Mouse (Mus musculus) cerebellum, postnatal 36 days (tissue): ENCODE results near the gene Daam2.

ENCODE experiments used
- DNase-seq, 2 experiments: peaks; one replicate each; pipeline ENCODE4 v3.0.0; 2021 to 2022; ENCODE audit warnings: mixed read lengths in 2 of 2

Daam2 gene

DNA sequence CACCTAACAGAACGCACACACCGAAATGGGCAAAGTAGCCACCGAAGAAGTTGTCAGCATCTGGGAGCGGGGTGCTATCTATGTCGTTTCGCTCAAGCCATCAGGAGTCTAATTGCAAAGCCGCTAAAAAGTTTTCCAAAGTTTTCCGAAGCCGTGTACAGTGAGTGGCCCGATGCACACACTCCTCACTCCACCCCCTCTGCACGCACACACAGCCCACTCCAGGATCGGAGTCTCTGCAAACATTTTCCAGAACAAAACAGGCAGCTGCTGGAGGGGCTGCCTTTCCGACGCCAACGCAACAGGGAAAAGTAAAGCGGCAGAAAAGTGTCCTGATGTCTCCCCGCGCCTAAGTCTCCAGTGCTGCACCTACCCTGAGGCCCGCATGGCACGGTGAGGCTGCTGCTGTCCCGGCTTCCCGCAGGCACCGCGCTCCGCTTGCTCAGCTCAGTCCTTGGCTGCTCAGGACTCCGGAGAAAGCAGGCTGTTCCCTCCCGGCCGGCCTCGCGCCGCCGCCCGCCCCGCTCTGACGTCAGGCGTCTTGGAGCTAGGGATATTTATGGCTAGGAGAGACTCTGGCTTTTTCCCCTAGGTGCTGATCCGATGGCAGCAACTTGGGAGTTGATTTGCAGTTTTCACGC is at the start of gene Daam2:
Gene Daam2, minus strand, starts transcription at position 514 of the 641 bp plus-strand sequence.
- peak; percentile 85 to 87 for DNase-seq

DNA sequence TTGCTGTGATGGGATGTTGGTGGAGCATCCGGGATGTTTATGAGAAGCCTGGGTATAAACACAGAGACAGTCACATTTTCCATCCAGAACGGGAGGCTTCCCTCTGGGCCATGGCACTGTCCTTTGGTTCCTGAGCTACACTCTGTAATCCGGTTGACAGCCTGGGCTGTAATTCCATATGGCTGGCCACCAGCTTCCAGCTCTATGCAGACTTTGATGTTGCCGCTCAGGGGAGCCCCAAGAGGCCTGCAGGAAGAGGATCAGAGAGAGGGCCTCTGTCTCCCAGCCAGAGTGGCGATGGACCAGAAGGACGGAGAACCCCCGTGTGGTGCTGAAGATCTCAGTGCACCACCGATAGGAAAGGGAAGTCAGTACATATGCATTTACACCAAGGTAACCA is 46.2 kb upstream of the Daam2 start:
- peak; percentile 18 to 19 for DNase-seq

DNA sequence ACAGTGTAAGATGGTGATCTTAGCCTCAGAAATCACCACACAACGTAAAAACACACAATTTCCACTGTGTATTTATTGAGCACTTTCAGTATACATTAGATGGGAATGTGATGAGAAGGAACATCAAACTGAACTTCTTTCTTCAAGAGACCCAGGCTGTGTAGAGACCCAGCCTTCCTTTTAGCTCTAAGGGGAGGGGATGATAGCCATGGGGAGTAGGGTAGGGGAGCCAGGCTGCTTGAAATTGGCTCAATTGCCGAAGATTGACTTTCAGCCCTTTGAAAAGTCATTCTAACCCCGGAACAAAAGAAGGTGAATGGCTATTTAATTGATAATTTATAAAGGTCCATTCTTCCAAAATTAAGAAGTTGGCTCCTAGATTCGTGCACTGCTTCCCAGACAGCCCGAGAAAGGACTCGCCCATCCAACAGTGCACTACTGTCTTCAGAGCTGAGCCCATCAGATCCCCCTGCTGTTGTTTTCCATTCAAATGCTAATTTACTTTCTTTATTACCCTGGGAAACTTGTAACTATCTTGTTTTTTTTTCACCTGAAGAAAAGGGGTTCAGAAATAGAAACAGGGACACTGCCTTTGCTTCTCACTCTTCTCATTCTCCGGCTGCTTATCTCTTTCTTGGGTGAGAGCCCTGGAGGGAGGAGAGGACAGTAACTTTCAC is 43.3 kb upstream of the Daam2 start:
- no peak for DNase-seq

DNA sequence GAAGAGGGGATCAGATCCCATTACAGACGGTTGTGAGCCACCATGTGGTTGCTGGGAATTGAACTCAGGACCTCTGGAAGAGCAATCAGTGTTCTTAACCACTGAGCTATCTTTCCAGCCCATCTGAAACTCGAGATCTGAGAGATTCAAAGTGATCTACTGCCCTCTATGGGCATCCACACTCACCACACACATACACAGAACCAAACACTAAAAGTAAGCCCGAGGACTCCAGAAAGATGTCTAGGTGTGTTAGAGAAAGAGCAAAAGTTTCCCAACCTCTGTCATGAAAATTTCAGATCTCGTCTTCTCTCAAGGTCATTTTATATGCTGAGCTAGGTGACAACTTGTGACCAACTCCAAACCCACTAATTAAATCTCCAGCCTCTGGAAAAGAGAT is 41.3 kb upstream of the Daam2 start:
- DNase-seq: no peak

DNA sequence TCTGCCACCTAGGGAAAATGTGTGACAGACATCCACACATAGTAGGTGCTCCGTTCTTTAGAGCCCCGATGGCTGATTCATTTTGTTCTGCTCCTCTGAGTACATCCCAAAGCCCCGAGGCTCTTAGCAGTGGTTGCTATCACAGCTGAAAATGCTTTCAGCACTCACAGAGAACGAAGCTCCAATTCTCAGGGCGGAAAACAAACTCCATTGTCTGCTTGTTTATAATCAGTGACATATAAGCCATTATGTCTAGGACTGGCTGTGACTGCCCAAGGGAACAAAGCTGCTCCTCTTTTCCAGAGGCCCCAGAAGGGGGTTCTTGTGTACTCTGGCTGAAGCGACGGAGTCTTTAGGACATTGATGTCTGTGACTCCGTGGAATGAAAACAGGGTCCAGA is 25.9 kb upstream of the Daam2 start:
- DNase-seq: no peak

DNA sequence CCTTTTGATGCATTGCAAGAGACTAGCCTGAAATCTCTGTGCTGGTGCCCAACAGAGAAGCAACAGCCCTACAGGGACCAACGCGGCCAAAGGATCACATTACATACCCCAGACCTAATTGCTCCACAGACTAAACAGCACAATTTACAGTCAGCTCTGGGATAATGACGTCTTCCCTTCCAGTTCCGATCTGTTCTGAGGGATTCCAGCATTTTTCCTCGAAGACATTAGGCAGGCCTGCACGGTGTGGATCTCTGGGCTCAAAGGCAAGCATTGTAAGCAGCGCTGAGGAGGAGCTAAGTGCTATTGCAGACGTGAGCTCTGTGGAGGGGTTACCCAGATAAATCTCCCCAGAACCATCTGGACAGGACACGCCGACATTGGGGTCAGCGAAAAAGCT is 18.3 kb upstream of the Daam2 start:
- DNase-seq: no peak

DNA sequence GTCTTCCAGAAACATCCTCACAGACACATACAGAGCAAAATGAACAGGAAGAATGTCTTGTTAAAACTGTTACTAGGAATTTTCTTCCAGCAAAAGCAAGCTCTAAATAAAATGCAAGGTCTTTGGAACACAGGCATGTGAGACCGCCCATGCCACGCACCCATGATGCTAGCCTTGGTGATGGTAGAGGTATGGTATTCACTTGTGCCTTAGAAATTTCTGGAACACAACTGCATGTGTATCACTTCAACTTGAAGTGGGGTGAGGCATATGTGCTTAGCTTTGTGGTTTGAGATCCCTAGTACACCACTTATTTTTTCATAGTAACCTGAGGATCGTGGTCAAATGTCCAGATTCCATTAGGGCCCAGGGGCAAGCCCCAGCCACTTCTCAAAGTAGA is 13.2 kb upstream of the Daam2 start:
- DNase-seq: no peak

DNA sequence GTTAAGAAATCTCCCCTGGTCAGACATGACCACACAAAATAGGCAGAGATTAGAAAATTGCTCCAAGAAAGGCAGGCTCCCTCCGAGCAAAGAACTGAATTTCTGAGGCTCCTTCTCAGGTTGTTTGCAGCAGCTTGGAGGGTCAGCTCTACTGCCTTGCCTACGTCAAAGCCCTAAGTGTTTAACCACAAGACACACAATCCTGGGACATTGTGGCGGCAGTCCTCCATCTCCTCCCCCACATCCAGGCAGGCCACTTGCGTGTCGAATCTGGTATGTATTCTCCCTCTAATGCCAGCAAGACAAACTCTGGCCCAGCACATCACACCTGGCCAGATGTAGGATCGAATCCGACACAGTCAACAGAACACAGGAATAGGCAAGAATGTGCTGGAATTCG is 4.6 kb upstream of the Daam2 start:
- no peak for DNase-seq

DNA sequence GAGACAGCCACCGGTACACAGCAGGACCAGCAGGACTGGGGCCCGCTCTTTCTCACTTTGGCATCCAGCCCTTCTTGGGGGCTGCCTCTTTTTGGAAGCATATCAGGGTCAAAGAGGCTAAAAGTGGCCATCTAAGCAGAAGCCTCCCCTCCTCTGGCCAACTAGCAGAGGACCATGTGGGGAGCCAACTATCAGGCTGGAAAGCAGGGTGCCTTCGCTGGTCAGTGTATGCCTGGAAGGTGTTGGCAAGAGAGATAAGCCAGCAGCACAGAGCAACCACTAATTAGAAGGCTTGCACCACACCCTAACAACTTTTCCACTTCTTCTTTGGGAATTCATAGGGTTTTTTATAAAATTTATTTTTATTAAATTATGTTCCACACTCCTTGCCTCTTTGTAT is 346 bp upstream of the Daam2 start:
- no peak for DNase-seq

DNA sequence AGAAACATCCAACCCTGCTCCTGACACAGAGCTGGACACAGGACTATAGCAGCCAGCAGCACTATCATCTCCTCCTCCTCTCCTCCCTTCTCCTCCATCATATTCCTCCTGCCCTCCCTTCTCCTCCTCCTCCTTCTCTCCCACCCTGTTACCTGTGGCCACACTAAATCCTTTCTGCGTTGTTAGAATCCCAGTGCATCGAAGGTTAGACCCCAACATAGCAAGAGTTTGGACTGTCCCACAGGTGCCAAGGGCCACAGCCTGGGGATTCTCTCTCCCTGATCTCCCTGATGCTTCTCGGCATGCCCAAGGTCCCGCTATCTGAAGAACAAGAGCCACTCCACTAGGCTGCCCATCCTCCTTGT is 745 bp downstream of the Daam2 start:
- peak in 1 of 2 experiments; percentile 10 for DNase-seq

DNA sequence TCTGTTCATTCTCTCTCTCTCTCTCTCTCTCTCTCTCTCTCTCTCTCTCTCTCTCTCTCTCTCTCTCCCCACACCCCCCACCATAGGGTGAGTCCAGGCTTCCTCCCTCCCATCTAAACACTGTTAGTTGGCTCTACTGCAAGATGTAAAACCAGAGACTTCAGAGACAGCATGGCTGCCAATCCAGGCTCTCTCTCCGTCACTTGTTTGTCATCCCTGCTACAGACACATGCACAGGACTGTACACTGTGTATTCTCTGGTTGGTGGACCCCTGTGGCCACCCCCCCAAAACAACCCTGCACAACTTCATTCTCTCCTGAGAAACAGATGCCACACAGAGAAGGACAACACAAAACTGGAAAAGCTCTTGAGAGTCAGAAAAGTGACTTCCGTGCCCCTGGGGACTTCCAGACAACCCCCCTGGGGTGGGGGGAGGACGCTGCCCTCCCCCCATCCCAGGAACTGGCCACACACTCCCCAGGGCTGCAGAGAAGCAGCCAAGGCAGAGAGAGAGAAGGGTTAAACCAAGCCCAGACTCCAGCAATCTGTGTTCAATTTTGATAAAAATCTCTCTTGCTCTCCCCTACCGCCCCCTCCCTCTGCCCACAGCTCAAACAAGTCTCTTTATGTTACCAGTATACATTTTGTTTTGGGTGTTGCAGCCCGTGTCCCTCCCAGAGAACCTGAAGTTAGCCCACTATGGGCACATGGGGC is 1.3 kb downstream of the Daam2 start:
- peak in 1 of 2 experiments; percentile 16 for DNase-seq

DNA sequence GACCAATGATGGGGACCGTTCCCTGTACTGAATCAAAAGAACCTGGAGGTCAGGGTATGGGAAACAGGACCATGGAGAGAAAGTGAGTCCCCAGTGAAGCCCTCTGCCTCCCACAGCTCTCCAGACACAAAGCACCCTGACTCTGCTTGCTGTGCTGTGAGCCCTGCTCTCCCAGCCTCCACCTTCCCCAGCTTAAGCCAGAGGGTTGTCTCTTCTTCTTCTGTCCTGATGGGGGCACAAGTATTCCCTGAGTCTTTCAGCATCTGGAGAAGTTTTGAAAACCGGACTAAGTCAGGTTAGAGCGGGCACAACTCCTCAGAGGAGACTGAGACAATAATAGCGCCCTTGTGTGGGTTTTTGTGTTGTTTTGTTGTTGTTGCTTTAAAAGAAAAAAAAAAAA is 2.2 kb downstream of the Daam2 start:
- no peak for DNase-seq

DNA sequence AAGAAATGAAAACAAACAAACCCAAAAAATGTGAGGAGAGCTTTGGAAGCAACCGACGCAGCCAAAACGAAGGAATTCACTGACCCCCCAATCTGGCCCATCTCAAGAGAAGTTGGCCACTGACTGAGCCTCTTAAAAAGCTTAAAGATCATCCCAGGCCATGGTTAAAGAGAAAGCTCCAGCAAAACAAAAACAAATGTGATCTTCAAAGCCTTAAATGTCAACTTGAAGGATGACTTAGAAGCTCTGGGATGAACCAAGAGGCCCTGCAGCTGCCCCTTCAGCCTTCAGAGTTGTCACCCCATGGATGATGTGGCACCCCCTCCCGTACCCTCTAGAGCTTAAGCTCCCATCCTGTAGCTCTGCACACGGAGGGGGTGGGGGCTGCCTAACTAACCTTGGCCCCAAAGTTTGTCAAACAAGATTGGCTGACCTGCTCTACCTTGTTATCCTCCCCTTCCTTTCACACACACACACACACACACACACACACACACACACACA is 4.3 kb downstream of the Daam2 start:
- DNase-seq: no peak

DNA sequence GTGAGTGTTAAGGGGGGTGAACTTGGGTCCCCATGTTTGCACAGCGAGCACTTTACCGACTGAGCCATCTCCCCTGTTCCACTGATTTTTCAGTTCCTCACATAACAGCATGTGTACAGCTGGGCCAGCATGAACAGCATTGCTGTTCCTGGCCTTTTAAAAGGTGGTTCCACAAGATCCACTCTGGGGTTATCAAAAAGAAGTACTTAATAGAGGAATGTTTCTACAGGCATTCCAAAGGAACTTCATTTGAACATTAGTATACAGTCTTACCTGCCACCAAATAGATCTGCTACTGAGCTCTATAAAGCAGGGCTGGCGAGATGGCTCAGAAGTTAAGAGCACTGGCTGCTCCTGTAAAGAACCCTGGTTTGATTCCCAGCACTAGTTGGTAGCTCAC is 8.0 kb downstream of the Daam2 start:
- DNase-seq: no peak

DNA sequence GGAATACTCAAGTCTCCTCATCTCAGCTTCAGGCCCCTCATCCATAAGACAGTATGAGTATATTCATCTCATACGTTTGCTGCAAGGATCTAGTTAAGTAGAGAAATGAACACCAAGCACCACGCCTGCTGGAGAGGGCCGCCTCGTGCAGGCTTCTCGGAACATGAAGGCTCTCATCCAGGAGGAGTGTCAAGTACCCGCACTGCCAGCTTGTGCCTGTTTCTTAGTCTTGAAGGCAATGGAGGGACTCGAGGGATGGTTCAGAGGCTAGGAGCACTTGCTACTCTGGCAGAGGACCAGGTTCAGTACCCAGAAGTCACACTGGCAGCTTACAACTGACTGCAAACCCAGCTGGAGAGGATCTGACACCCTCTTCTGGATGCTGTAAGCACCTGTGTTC is 12.2 kb downstream of the Daam2 start:
- DNase-seq: no peak

DNA sequence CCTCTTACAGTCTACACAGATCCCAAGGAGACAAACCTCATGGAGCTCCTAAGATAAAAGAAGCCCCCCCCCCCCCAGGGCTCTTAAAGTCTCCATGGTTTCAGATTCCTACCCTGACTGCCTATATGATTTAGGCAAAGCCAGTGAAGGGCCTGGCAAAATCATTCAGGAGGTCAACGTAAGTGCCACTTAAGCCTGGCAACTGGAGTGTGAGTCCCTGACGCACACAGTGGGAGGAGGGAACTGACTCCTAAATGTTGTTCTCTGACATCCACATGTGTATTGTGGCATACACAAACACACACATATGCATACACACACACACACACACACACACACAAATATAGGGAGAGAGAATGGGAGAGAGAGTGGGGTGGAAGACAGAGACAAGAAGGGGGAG is 12.7 kb downstream of the Daam2 start:
- DNase-seq: no peak

DNA sequence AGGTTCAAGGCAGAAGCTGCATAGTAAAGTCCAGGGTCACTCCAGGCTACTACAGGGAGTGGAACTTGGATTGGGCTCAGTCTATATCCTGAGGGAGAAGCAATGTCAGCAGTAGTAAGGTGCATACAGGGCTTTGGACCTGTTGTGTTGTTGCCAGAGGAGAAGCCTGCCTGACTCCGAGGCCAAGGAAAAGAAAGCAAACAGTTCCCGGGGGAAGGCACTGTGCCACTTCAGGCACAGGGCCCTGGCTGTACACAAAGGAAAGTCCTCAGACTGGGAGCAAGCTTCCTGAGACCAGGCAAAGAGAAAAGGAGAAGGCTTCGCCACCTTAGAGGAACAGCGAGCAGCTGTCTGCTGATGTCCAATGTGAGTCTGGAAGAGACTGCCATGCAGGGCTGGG is 18.1 kb downstream of the Daam2 start:
- DNase-seq: no peak

DNA sequence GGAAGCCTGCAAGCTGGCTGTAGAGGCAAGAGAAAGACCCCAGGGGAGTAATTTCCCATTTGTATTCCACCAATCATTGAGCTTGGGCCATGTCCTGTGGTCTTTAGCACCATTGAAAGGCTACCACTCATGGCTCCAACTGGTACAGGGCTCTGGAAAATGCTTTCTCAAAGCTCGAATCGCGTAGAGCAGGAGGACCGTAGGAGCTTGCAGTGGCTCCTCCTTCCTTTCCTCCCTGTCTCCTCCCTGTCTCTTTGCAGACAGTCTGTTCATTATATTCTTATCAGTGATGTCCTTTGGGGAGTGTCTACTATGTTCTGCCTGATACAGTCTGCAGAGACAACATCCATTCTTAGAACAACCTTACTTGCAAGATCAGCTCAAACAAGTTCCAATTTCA is 18.7 kb downstream of the Daam2 start:
- DNase-seq: no peak

DNA sequence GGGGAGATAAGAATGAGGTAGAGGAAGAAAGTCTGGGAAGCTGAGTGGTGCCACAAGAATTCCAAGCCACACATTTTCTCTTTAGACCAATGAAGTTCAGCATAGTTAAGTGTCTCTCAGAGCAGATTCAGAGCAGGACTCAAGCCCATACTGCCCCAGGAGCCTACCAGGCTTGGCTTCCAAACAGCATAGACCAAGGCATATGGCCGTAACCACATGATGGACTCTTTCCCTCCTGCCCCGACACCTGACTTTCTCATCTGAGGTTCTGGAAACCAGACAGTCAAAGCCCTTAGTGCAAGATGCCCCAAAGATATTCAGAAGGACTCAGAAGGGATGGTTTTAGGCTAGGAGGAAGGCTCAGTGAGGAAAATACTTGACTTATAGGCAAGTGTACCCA is 19.6 kb downstream of the Daam2 start:
- peak; percentile 48 to 51 for DNase-seq

DNA sequence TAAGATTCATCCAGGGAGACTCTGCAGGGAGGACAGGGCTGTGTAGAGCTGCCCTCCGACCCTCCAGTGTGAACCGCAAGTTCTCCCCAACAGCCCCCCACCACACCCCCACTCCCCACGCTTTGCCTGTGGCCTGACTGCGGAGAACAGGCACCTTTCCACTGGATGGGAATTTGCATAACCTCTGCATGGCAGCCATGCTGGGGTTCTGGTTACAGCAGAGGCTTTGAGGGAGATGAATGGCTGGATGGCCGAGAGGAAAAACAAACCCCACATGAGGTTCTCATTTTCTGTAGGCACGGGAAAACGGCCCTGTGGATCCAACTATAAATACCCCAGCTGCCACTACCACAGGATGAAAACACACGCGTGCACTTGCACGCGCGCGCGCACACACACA is 23.4 kb downstream of the Daam2 start:
- DNase-seq: no peak

DNA sequence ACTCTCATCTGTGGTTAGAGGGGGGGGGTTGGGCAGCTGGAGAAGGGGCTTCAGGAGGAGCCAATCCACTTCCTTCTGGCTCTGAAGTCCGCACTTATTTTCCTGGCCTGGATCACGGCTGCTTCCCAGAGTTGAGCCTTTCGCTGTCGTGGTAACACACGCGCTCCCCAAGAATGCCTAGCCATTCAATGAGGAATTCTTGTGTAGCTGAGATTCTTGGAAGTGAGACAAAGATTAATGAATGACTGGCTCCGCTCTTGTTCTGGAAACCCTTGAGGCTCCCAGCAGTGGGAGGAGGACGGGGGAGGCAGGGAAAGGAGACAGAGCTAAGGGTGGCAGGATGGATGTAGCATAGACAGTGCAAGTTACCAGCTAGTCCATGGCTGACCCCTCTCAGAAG is 24.9 kb downstream of the Daam2 start:
- no peak for DNase-seq

DNA sequence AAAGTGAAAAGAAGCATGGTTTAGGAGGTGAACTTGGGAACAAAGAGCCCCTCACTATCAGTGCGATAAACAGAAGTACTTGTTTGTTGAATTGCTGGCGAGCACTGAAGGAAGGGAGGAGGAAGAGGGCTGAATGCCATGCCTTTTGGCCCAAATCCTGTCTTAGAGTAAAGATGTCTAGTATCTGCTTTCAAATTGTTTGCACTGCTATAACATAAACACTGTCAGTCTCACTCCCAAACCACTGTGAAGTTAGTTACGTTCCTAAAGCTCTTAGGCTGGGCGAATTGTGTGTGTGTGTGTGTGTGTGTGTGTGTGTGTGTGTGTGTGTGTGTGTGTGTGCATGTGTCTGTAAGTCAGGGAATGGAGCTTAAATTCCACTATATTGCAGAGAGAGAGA is 28.6 kb downstream of the Daam2 start:
- no peak for DNase-seq

DNA sequence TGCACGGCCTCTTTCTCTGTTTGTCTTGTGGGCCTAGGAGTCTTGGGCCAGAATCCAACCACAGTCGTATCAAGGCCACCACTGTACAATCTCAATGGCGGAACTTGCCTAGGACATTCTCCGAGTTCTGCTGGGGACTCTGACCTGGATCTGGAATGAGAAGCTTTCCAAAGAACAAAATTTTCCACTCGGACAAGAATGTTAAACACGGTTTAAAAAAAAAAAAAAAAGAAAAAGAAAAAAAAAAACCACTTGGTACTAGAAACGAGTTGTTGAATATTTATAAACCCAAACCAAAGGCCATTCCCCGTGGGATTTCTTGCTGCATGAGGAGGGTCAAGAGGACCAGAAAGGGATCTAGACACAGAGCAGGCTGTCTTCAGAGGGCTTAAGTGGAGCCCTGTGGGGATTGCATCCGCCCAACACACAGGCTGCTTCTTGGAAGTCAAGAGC is 29.9 kb downstream of the Daam2 start:
- DNase-seq: no peak

DNA sequence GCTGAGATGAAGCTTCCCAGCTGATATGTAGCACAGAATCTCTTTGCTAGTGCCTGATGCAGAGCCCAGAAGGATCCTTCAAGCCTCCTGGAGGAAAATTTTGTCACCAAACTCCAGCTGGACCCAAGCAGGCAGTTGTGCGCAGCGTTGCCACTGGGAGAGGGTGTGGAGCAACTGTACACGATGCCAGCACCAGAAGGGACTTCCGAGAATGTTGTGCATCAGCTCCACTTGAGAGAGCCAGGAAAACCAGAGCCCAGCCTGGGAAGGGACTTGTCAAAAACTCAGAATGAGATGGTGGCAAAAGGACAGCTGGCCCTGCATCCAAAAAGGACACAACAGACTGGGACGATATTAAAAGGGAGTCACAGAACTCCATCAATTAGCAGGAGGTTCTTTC is 32.5 kb downstream of the Daam2 start:
- DNase-seq: no peak
